Mouse (Mus musculus): Measurements from ENCODE around the gene Rab3gap2.

Rab3gap2 gene

GRCm38 (mm10) chr1:185331364-185331763, 127.4 kb downstream of the Rab3gap2 start:
- no peak for DNase-seq (ENCODE audit: low spot score)

GRCm38 (mm10) chr1:185331983-185332430, 128.1 kb downstream of the Rab3gap2 start, which contains the start of gene Bpnt1:
Gene Bpnt1, plus strand, starts transcription at chr1:185332149.
- DNase-seq (ENCODE audit: low spot score) = peak; percentile 91

- DNase-seq (ENCODE audit: low spot score) = no peak
These were observed 129.7 kb downstream of the Rab3gap2 start for GRCm38 (mm10) chr1:185333651-185334050.

- DNase-seq (ENCODE audit: low spot score) = no peak
These were observed 130.2 kb downstream of the Rab3gap2 start for GRCm38 (mm10) chr1:185334136-185334535.

- DNase-seq (ENCODE audit: low spot score) = no peak
These were observed 131.4 kb downstream of the Rab3gap2 start for GRCm38 (mm10) chr1:185335231-185335765.
